Mouse (Mus musculus) adrenal gland, adult (tissue): ENCODE results near the gene Olfr575.

Experiments
- DNase-seq, 2 experiments: peaks; one replicate each; pipeline ENCODE4 v3.0.0; 2022 to 2023; ENCODE audit warnings: low spot score in 1 of 2; ENCODE audit not compliant: inconsistent age in 2 of 2

Gene Olfr575

GRCm38 (mm10) chr7:102958593-102958992 is at the start of gene Olfr575:
TSS of gene Olfr575 (minus strand) at chr7:102958775.
- no peak for DNase-seq

DNA sequence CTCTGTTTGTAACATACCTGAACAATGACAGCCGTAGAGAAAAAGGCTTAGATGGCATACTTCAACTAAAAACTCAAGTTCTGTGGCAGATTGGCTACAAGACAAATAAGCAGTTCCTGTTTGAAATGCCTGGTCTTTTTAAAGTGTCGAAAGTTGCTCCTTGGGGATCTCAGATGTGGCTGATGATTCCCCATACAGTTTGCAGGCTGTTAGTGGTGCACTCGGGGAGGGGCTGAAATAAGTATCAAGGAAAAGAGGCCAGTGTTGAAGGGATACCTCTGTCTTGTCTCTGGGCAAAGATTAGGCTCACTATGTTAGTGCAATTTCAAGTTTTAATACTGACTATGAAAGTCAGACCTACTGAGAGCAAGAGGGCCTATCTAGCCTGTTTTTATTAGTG is 30.6 kb upstream of the Olfr575 start, which contains the start of gene Olfr578:
Gene Olfr578, minus strand, starts transcription at position 101 of the 400 bp plus-strand sequence.
- DNase-seq, result no peak

GRCm38 (mm10) chr7:102975843-102976242 is 17.3 kb upstream of the Olfr575 start, which contains the start of gene Olfr577:
TSS of gene Olfr577 (minus strand) at chr7:102975943.
- no peak for DNase-seq

- DNase-seq, result no peak
Measured at GRCm38 (mm10) chr7:102974399-102974798, 15.8 kb upstream of the Olfr575 start.

DNA sequence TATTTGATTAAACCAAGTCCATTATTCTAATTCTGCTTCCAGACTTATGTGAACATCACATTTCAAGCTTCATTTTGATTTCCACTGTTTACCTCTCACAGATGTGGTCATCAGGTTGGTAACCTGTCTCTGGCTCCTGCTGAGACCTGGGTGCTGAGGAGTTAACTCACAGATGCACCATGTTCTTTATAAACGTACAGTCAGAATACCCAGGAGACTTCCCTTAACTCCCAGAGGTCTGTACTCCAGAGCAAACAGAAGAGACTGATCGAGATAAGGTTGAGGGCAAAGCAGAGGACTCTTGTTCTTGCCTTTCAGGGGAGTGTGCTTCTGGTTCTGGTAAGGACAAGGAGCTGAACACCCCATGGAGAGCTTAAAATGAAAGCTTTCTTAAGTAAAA is 3.8 kb upstream of the Olfr575 start, which contains the start of gene Olfr576:
Gene Olfr576, plus strand, starts transcription at position 301 of the 400 bp plus-strand sequence.
- DNase-seq, result no peak

DNA sequence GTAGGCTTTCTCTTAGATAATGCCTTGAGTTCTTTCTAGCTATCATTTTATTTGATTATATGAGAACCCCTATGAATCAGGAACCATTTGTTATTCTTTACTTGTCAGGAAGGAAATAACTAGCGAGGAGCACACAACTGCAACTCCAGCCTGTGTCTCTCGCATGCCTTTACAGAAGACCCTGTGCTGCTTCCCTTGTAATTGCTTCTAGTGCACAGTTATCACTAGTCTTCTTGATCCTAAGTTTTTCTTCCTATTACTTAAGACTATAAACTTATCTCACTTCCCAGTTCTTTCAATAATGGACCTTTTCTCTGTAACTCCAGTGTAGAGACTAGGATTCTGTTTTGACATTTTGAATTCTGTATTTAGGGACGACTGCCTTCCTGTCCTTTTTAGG is 438 bp downstream of the Olfr575 start:
- DNase-seq, result no peak

DNA sequence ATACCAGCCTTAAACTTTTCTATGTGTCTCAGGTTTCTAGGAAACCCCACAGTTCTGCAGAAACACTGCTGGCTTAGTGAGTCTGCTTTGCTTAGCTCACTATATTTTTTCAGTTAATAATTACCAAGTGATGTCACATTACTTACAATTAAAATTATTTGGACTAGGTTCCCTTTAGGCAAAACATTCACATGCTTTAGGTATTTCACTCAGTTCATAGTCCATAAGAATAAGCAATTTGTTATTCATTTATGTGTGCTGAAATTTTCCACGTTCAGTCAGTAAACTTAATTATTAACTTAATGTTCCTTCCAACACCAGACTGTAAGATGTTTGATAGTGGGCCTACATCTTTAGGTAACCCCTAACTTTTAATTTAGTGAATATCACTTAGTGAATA is 7.8 kb downstream of the Olfr575 start:
- no peak for DNase-seq

DNA sequence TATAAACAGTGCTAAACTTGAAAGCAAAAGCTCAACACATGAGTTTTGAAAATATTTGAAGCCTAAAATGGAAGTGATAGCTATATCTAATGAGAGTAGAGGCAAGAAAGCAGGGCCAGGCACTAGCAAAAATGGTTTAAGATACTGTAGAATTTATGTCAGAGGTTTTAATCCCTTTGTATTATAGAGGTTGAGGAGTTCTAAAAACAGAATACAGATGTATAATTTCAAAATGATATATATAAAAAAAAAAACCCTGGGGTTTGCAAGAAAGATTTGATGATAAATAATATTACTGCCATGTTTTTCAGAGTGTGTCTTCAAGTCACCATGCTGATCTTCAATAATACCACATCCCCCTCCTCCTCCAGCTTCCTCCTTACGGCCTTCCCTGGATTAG is 10.4 kb downstream of the Olfr575 start, which contains the start of gene Olfr574:
Gene Olfr574, plus strand, starts transcription at position 301 of the 400 bp plus-strand sequence.
- DNase-seq, result no peak

DNA sequence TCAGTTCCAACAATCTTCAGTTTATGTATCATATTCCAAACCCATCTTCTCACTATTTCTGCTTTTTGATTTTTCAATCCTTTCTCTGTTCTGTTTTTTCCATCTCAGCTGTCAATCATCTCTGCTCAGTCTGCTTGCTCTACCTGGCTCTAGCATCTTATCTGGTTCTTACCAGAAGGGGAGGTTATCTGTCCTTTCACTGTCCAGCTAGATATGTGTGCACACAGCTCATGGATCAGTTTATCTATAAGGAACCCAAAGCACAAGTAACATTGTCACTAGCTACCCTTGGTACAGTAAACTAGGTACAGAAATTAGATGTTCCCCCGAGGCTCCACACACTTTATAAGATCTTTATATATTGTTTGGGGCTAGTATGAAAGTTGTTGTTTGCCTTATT is 15.2 kb downstream of the Olfr575 start:
- DNase-seq, result no peak

- DNase-seq, result no peak
Measured at GRCm38 (mm10) chr7:102942475-102942874, 16.1 kb downstream of the Olfr575 start, which contains the start of gene Olfr573-ps1. TSS of gene Olfr573-ps1 (minus strand) at chr7:102942575.

- no peak for DNase-seq
Measured at GRCm38 (mm10) chr7:102927105-102927504, 31.5 kb downstream of the Olfr575 start.

DNA sequence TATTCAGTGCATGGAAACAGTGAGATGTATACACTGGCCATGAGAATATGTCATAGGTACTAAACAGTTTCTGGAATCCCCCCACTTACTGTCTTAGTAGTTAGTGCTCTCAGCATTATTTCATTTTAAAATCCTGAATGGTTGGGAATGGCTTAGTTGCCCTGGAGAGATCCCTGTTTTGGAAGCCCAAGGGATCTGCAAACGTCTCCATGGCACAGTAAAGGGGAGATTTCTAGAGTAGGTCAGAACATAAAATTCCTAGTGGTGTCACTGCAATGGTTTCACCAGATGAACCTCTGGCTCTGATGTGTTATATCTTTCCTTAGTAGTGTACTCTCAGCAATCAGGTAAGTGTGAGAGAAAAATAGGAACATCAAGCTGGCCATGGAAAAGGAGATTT is 34.5 kb downstream of the Olfr575 start, which contains the start of gene Olfr572:
Gene Olfr572, plus strand, starts transcription at position 301 of the 400 bp plus-strand sequence.
- DNase-seq, result no peak

- peak in 1 of 2 experiments; percentile 73 for DNase-seq
Measured at GRCm38 (mm10) chr7:102919632-102920031, 38.9 kb downstream of the Olfr575 start.

DNA sequence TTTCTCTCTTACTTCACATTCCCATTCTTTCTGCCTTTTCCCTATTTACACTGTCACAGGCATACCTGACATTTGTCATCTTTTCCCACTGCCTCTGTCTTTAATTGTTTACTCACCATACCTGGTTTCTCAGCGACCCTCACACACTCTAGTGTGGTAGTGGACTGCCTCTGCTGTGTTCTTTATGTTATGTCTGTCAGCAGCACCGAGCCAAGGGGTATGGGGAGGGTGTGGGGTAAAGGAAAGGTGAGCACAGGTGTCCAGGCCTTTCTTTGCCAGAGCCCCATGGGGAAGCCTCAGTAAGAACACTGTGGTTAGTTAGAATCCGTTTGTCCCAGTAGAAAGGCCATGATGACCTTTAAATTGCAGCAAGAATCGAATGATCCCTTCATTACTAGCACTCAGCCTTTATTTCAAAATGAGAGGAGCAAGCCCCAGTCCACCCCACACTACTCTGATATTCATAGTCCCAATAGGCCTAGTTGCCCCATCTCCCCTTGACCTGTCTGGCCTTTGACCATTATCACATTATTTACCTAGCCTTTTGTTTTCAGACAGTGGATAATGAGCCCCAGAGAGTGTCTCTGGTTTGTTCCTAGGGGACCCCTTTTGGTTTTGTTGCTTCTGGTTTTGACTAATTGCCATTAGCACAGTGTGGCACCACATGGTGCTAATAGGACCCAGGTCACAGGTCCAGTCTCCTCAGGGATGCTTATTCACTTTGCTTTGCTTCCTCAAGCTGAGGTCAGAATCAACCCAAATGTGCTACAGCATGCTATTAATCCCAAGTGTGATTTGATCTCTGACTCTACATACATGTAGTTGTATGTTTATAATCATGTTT is 41.3 kb downstream of the Olfr575 start, which contains the start of gene Olfr571:
Gene Olfr571, minus strand, starts transcription at position 505 of the 844 bp plus-strand sequence.
- peak in 1 of 2 experiments; percentile 30 for DNase-seq

GRCm38 (mm10) chr7:102916405-102916804 is 42.2 kb downstream of the Olfr575 start:
- DNase-seq, result peak in 1 of 2 experiments; percentile 25

DNA sequence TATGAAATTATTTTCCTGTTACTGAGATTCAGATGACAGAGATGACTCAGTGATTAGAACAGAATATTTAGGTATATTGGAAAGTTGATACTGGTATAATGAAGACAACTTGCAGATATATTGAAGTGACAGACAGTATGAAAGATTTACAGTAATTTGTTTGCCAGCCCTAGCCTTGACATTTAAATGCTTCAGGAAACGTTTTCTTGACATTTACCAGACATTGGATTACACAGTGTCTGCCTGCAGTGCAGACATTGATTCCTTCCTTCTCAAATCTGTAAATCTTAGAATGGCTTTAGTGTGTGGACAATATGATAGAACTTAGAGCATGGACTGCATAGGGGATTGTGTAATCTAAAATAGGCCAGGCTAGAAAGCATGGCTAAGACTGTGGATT is 43.3 kb downstream of the Olfr575 start:
- DNase-seq, result peak in 1 of 2 experiments; percentile 64
